Mouse (Mus musculus) thymus, adult 18-20 months (tissue): ENCODE data around the gene Mrpl24.

Experiments used
- DNase-seq, 2 experiments: peaks; one replicate each; pipeline ENCODE4 v3.0.0; 2022; ENCODE audit warnings: mixed read lengths in 2 of 2

The Mrpl24 gene

GRCm38 (mm10) chr3:87910573-87911141 is 8.6 kb upstream of the Mrpl24 start:
- DNase-seq: peak; percentile 26 to 47

GRCm38 (mm10) chr3:87913491-87913890 is 5.8 kb upstream of the Mrpl24 start:
- no peak for DNase-seq

GRCm38 (mm10) chr3:87913891-87914290 is 5.4 kb upstream of the Mrpl24 start:
- no peak for DNase-seq

- no peak for DNase-seq
Measured at GRCm38 (mm10) chr3:87916990-87917389, 2.3 kb upstream of the Mrpl24 start.

- DNase-seq: no peak
Measured at GRCm38 (mm10) chr3:87918551-87918950, 755 bp upstream of the Mrpl24 start.

GRCm38 (mm10) chr3:87920270-87920943 is 1.1 kb downstream of the Mrpl24 start:
- DNase-seq: no peak

GRCm38 (mm10) chr3:87924996-87925395 is 5.7 kb downstream of the Mrpl24 start:
- no peak for DNase-seq

- DNase-seq: no peak
Measured at GRCm38 (mm10) chr3:87927452-87927851, 8.1 kb downstream of the Mrpl24 start.

- no peak for DNase-seq
Measured at GRCm38 (mm10) chr3:87929341-87930077, 10.2 kb downstream of the Mrpl24 start.

GRCm38 (mm10) chr3:87930078-87930795 is 10.9 kb downstream of the Mrpl24 start, which contains the start of the genes Isg20l2 and Rrnad1:
TSS of gene Isg20l2 (plus strand) at chr3:87930314.
TSS of gene Rrnad1 (minus strand) at chr3:87930717.
- peak; percentile 93 to 95 for DNase-seq

- DNase-seq: no peak
Measured at GRCm38 (mm10) chr3:87934026-87934425, 14.7 kb downstream of the Mrpl24 start.

GRCm38 (mm10) chr3:87934501-87934900 is 15.2 kb downstream of the Mrpl24 start:
- no peak for DNase-seq

GRCm38 (mm10) chr3:87935201-87935600 is 15.9 kb downstream of the Mrpl24 start:
- DNase-seq: no peak

- DNase-seq: no peak
Measured at GRCm38 (mm10) chr3:87935776-87936175, 16.5 kb downstream of the Mrpl24 start.

GRCm38 (mm10) chr3:87940611-87941010 is 21.3 kb downstream of the Mrpl24 start:
- no peak for DNase-seq

- DNase-seq: no peak
Measured at GRCm38 (mm10) chr3:87942471-87942870, 23.2 kb downstream of the Mrpl24 start.

GRCm38 (mm10) chr3:87943586-87943985 is 24.3 kb downstream of the Mrpl24 start:
- DNase-seq: no peak

- no peak for DNase-seq
Measured at GRCm38 (mm10) chr3:87944838-87945600, 25.7 kb downstream of the Mrpl24 start.

- no peak for DNase-seq
Measured at GRCm38 (mm10) chr3:87945781-87946540, 26.7 kb downstream of the Mrpl24 start.

GRCm38 (mm10) chr3:87946541-87946860 is 27.2 kb downstream of the Mrpl24 start:
- DNase-seq: no peak

- DNase-seq: no peak
Measured at GRCm38 (mm10) chr3:87947056-87947810, 27.9 kb downstream of the Mrpl24 start.
